Mouse (Mus musculus): Measurements from ENCODE around the gene Sft2d1. TPM values are rescaled to one million over a fixed set of nuclear protein-coding genes. Genes with fewer than 3 reads are reported as not detected.

The Sft2d1 gene
- polyA plus RNA-seq, 1 experiment = 90.1 TPM

- TF ChIP-seq POLR2A (IDR thresholded peaks at IDR 0.05; ENCODE audit: low read depth, low read length) = no peak
- TF ChIP-seq CTCF (IDR thresholded peaks at IDR 0.05; ENCODE audit: extremely low read depth, insufficient read length, insufficient replicate concordance, low read depth, low read length) = no peak
- WGBS = 29% methylated on average over 7 of the region's 7 CpGs
- Histone ChIP-seq H3K4me3 (ENCODE audit: low read depth, low read length) (peak overlapping the region; percentile 24), H3K36me3 (ENCODE audit: control insufficient read depth, insufficient read depth, low read length) (no peaks in the 10 kb centered on the region), H3K27ac (ENCODE audit: insufficient read depth, low read depth, low read length) (no peak overlapping the region), H3K27me3 (ENCODE audit: control insufficient read depth, insufficient read depth, low read length) (no peaks in the 10 kb centered on the region), H3K4me1 (ENCODE audit: control insufficient read depth, insufficient read depth, insufficient read length, low read length) (peaks cover 6% of the 10 kb centered on the region; the same call in 1 of the 2 replicates)
Observed at GRCm38 (mm10) chr17:8371834-8372233, 60.9 kb downstream of the Sft2d1 start.

GRCm38 (mm10) chr17:8372286-8373046 is 61.6 kb downstream of the Sft2d1 start:
- Histone ChIP-seq H3K4me3 (ENCODE audit: low read depth, low read length) (peak overlapping the region; percentile 20; the same call in 1 of the 2 replicates), H3K27ac (ENCODE audit: insufficient read depth, low read depth, low read length) (no peak overlapping the region), H3K36me3 (ENCODE audit: control insufficient read depth, insufficient read depth, low read length) (no peaks in the 10 kb centered on the region), H3K27me3 (ENCODE audit: control insufficient read depth, insufficient read depth, low read length) (no peaks in the 10 kb centered on the region), H3K4me1 (ENCODE audit: control insufficient read depth, insufficient read depth, insufficient read length, low read length) (peaks cover 6% of the 10 kb centered on the region; the same call in 1 of the 2 replicates)
- WGBS = 5% methylated on average over 18 of the region's 18 CpGs
- peak; percentile 77; the same call in 1 of the 2 replicates for TF ChIP-seq CTCF (IDR thresholded peaks at IDR 0.05; ENCODE audit: extremely low read depth, insufficient read length, insufficient replicate concordance, low read depth, low read length)
- TF ChIP-seq POLR2A (IDR thresholded peaks at IDR 0.05; ENCODE audit: low read depth, low read length) = no peak

Other genes starting within 250 kb of the Sft2d1 start
- gene Gm49673, start 163.3 kb upstream of the Sft2d1 start, polyA plus RNA-seq (2012; rRNA removed) = 1.1 and 1.8 TPM in 2 replicates
- gene Rnaset2a, start 163.0 kb upstream of the Sft2d1 start, polyA plus RNA-seq (2012; rRNA removed) = 32.0 and 48.6 TPM in 2 replicates
- gene Fgfr1op, start 145.6 kb upstream of the Sft2d1 start, polyA plus RNA-seq (2012; rRNA removed) = 0.20 and 0.38 TPM in 2 replicates
- 1.2 and 3.6 TPM in 2 replicates for gene Ccr6, start 75.1 kb upstream of the Sft2d1 start, polyA plus RNA-seq (2012; rRNA removed)
- 81.7 and 111 TPM in 2 replicates for gene Mpc1, start 28.2 kb upstream of the Sft2d1 start, polyA plus RNA-seq (2012; rRNA removed)
- 0.51 and 0.79 TPM in 2 replicates for gene Prr18, start 26.4 kb downstream of the Sft2d1 start, polyA plus RNA-seq (2012; rRNA removed)
- 0.11 TPM in 1 of 2 replicates, not detected in the other for gene T2, start 44.9 kb downstream of the Sft2d1 start, polyA plus RNA-seq (2012; rRNA removed)
- gene T, start 123.3 kb downstream of the Sft2d1 start, polyA plus RNA-seq (2012; rRNA removed) = not detected in 2 replicates
- 0.52 and 0.69 TPM in 2 replicates for gene Pde10a, start 214.3 kb downstream of the Sft2d1 start, polyA plus RNA-seq (2012; rRNA removed)

All from small intestine, adult 2 months (tissue).